Mouse (Mus musculus) G1E (cell line): ENCODE measurements around the gene Mrpl21.

Experiments
- CTCF ChIP-seq: IDR thresholded peaks from 2 replicates; pipeline ENCODE4 v1.5.1; 2012; ENCODE audit warnings: low read depth, low read length, inconsistent platforms, mixed read lengths
- GATA2 ChIP-seq: IDR thresholded peaks from 2 replicates; pipeline ENCODE4 v1.6.1; 2012; ENCODE audit warnings: low read depth, low read length, inconsistent platforms, borderline replicate concordance

GRCm38 (mm10) chr19:3260016-3260415 lies 22.7 kb upstream of the Mrpl21 start:
- no peak for TF ChIP-seq GATA2
- TF ChIP-seq CTCF, result no peak
